Mouse (Mus musculus) frontal cortex, postnatal 25 days (tissue): ENCODE measurements around the gene Ptpn22.

ENCODE experiments used
- DNase-seq, 2 experiments: peaks; one replicate each; pipeline ENCODE4 v3.0.0; 2022; ENCODE audit warnings: low spot score in 2 of 2

Ptpn22 gene

GRCm38 (mm10) chr3:103857977-103858563 lies 1.5 kb upstream of the Ptpn22 start:
- no peak for DNase-seq

- no peak for DNase-seq
These were observed 326 bp downstream of the Ptpn22 start for GRCm38 (mm10) chr3:103859851-103860391.

GRCm38 (mm10) chr3:103862721-103863220 lies 3.2 kb downstream of the Ptpn22 start:
- no peak for DNase-seq

GRCm38 (mm10) chr3:103864200-103864599 lies 4.6 kb downstream of the Ptpn22 start:
- no peak for DNase-seq

- DNase-seq, result no peak
These were observed 7.9 kb downstream of the Ptpn22 start for GRCm38 (mm10) chr3:103867424-103867971.

- DNase-seq, result no peak
These were observed 8.4 kb downstream of the Ptpn22 start for GRCm38 (mm10) chr3:103868008-103868407.

GRCm38 (mm10) chr3:103872663-103873098 lies 13.1 kb downstream of the Ptpn22 start:
- DNase-seq, result no peak

GRCm38 (mm10) chr3:103874329-103874728 lies 14.7 kb downstream of the Ptpn22 start:
- DNase-seq, result no peak

GRCm38 (mm10) chr3:103885946-103886345 lies 26.4 kb downstream of the Ptpn22 start:
- DNase-seq, result no peak

GRCm38 (mm10) chr3:103887581-103887980 lies 28.0 kb downstream of the Ptpn22 start:
- peak in 1 of 2 experiments; percentile 19 for DNase-seq

GRCm38 (mm10) chr3:103893374-103893773 lies 33.8 kb downstream of the Ptpn22 start:
- no peak for DNase-seq

- DNase-seq, result no peak
These were observed 45.1 kb downstream of the Ptpn22 start for GRCm38 (mm10) chr3:103904705-103905104.

GRCm38 (mm10) chr3:103907335-103908030 lies 47.9 kb downstream of the Ptpn22 start:
- no peak for DNase-seq

- DNase-seq, result no peak
These were observed 49.2 kb downstream of the Ptpn22 start for GRCm38 (mm10) chr3:103908781-103909180.

GRCm38 (mm10) chr3:103913451-103913961 lies 53.9 kb downstream of the Ptpn22 start:
- no peak for DNase-seq

- DNase-seq, result peak; percentile 85 to 91
These were observed 54.5 kb downstream of the Ptpn22 start, which contains the start of gene Rsbn1 for GRCm38 (mm10) chr3:103914010-103914669. Rsbn1 (plus strand) TSS chr3:103914120.

GRCm38 (mm10) chr3:103914732-103915508 lies 55.3 kb downstream of the Ptpn22 start:
- peak in 1 of 2 experiments; percentile 39 for DNase-seq

GRCm38 (mm10) chr3:103915509-103915896 lies 55.9 kb downstream of the Ptpn22 start:
- DNase-seq, result no peak

GRCm38 (mm10) chr3:103916205-103916838 lies 56.7 kb downstream of the Ptpn22 start:
- DNase-seq, result no peak

GRCm38 (mm10) chr3:103916839-103917237 lies 57.2 kb downstream of the Ptpn22 start:
- no peak for DNase-seq
